25 mouse cellular contexts compared by ENCODE assay signal in genomic region chr2:131130849-131131248, GRCm38 (mm10). TPM values are rescaled to one million over a fixed set of nuclear protein-coding genes. Genes with fewer than 3 reads are reported as not detected.
DNase-seq lines count a peak whose midpoint lies in the region; ATAC-seq and TF ChIP-seq lines count a peak whose summit lies in the region.
"Had no signal": no experiment of that assay in that cellular context is flagged by ENCODE, and none has a peak within 500 bp of the region (broad histone marks: within the 10 kb centered on the region; RNA-seq: fewer than 3 reads in every experiment).

No protein-coding gene starts in this region.

- no peak overlapping the region for H3K4me3 ChIP-seq in liver, embryonic 12.5 days
- no peak overlapping the region for H3K4me3 ChIP-seq in liver, postnatal 0 days (ENCODE audit: low read depth, low read length)
- H3K4me3 ChIP-seq: embryonic facial prominence, embryonic 12.5 days; forebrain, embryonic 12.5 days; heart, embryonic 10.5 days; heart, embryonic 15.5 days; hindbrain, embryonic 10.5 days had no signal

- TF ChIP-seq EP300 in liver, postnatal 0 days (IDR thresholded peaks at IDR 0.05; ENCODE audit: low read depth): no peak

- DNase-seq in heart, adult 11 months: peak; percentile 75
- DNase-seq in heart, adult 18-20 months: no peak
- DNase-seq in liver, postnatal 0 days: no peak
- DNase-seq in urinary bladder, postnatal 14 days (ENCODE audit: low spot score): peak; percentile 1
- no peak for DNase-seq in urinary bladder, adult 2 months (ENCODE audit: low spot score)
- DNase-seq: adrenal gland, postnatal 14 days; cerebellum, adult 11-12 months; cerebellum, adult 9-10 months; cerebellum, postnatal 25 days; gastrocnemius, postnatal 36 days; heart, postnatal 14 days had no signal

- peaks cover 16% of the 10 kb centered on the region for H3K36me3 ChIP-seq in liver, embryonic 12.5 days
- H3K36me3 ChIP-seq in liver, postnatal 0 days (replicated peaks; ENCODE audit: insufficient read depth, low read length): no peaks in the 10 kb centered on the region
- H3K36me3 ChIP-seq: forebrain, embryonic 12.5 days; heart, embryonic 10.5 days; heart, embryonic 15.5 days had no signal

- no peak for TF ChIP-seq CTCF in liver, postnatal 0 days (IDR thresholded peaks at IDR 0.05; ENCODE audit: low read depth)

- no peaks in the 10 kb centered on the region for H3K27me3 ChIP-seq in liver, embryonic 12.5 days (replicated peaks)
- H3K27me3 ChIP-seq in liver, postnatal 0 days (ENCODE audit: insufficient read depth, low read length): no peaks in the 10 kb centered on the region
- H3K27me3 ChIP-seq: embryonic facial prominence, embryonic 12.5 days; heart, embryonic 15.5 days; Patski had no signal

- no peaks in the 10 kb centered on the region for H3K9me3 ChIP-seq in liver, embryonic 12.5 days (replicated peaks)
- H3K9me3 ChIP-seq in liver, postnatal 0 days (ENCODE audit: low read length): no peaks in the 10 kb centered on the region
- H3K9me3 ChIP-seq: embryonic facial prominence, embryonic 12.5 days; forebrain, embryonic 12.5 days; heart, embryonic 10.5 days; heart, embryonic 15.5 days; hindbrain, embryonic 10.5 days had no signal

- ATAC-seq in liver, embryonic 12.5 days: no peak
- no peak for ATAC-seq in liver, postnatal 0 days
- ATAC-seq: activated CD4-positive, CD25-positive, alpha-beta regulatory T cell, adult 4 months; forebrain, embryonic 16.5 days; Patski had no signal

- WGBS in liver, embryonic 12.5 days (ENCODE audit: insufficient replicate concordance): 88% methylated on average over 2 of the region's 2 CpGs
- 87% methylated on average over 2 of the region's 2 CpGs for WGBS in liver, postnatal 0 days (ENCODE audit: insufficient replicate concordance)

- H3K27ac ChIP-seq in liver, embryonic 12.5 days: peak overlapping the region; percentile 58
- H3K27ac ChIP-seq in liver, postnatal 0 days (ENCODE audit: low read depth): no peak overlapping the region
- H3K27ac ChIP-seq: embryonic facial prominence, embryonic 12.5 days; forebrain, embryonic 12.5 days; heart, embryonic 10.5 days; heart, embryonic 15.5 days; hindbrain, embryonic 10.5 days; hindbrain, embryonic 14.5 days had no signal

- no peak overlapping the region for H3K4me2 ChIP-seq in liver, embryonic 12.5 days
- no peak overlapping the region for H3K4me2 ChIP-seq in liver, postnatal 0 days (ENCODE audit: low read depth, low read length)
- H3K4me2 ChIP-seq: embryonic facial prominence, embryonic 12.5 days; forebrain, embryonic 12.5 days; heart, embryonic 15.5 days; hindbrain, embryonic 14.5 days had no signal

- H3K9ac ChIP-seq in liver, embryonic 12.5 days: peak overlapping the region; percentile 42; the same call in 1 of the 2 replicates
- H3K9ac ChIP-seq in liver, postnatal 0 days (replicated peaks): no peak overlapping the region
- H3K9ac ChIP-seq: embryonic facial prominence, embryonic 12.5 days; forebrain, embryonic 12.5 days; heart, embryonic 15.5 days; hindbrain, embryonic 14.5 days had no signal

- peaks cover 90% of the 10 kb centered on the region for H3K4me1 ChIP-seq in liver, embryonic 12.5 days
- H3K4me1 ChIP-seq in liver, postnatal 0 days (ENCODE audit: insufficient read depth): peaks cover 46% of the 10 kb centered on the region

RNA-seq across cellular contexts. Expression of gene Gm11037, which starts 2.4 kb away (rescaled TPM):
- not detected for total RNA-seq in heart, adult 18-20 months (2021)
- not detected in 2 replicates for polyA plus RNA-seq in liver, embryonic 12.5 days (2016; fragmentation: Nextera tagmentation; extraction: Ambion mirVana)
- polyA plus RNA-seq in liver, postnatal 0 days (2015; fragmentation: Nextera tagmentation; extraction: Ambion mirVana): not detected in 2 replicates
- not detected in 2 replicates for polyA plus RNA-seq in urinary bladder, adult 2 months (2012; rRNA removed)
- total RNA-seq: adrenal gland, adult 18-20 months; adrenal gland, postnatal 14 days; CH12.LX; gastrocnemius, postnatal 36 days; heart, postnatal 14 days had no signal
- polyA plus RNA-seq: activated CD4-positive, CD25-positive, alpha-beta regulatory T cell, adult 4 months; cortical plate, adult 2 months; embryonic facial prominence, embryonic 12.5 days; forebrain, embryonic 12.5 days; forebrain, embryonic 16.5 days; frontal cortex, adult 2 months; heart, embryonic 10.5 days; heart, embryonic 15.5 days; hindbrain, embryonic 10.5 days; hindbrain, embryonic 14.5 days; Patski had no signal

RNA-seq across cellular contexts. Expression of gene Hspa12b, which starts 3.8 kb away (rescaled TPM):
- total RNA-seq in heart, adult 18-20 months (2021): 10 to 100 TPM; 30.6 to 30.7 TPM
- 4.2 TPM in 2 replicates for polyA plus RNA-seq in liver, embryonic 12.5 days (2016; fragmentation: Nextera tagmentation; extraction: Ambion mirVana)
- polyA plus RNA-seq in liver, postnatal 0 days (2015; fragmentation: Nextera tagmentation; extraction: Ambion mirVana): 0.65 and 0.67 TPM in 2 replicates
- 33.1 and 34.8 TPM in 2 replicates for polyA plus RNA-seq in urinary bladder, adult 2 months (2012; rRNA removed)

RNA-seq across cellular contexts. Expression of gene 1700037H04Rik, which starts 29.0 kb away (rescaled TPM):
- total RNA-seq in heart, adult 18-20 months (2021): 10 to 100 TPM in 1 of 2 experiments, 1 to 10 TPM in 1; 9.7 to 17.7 TPM
- 131 and 141 TPM in 2 replicates for polyA plus RNA-seq in liver, embryonic 12.5 days (2016; fragmentation: Nextera tagmentation; extraction: Ambion mirVana)
- 58.1 and 61.6 TPM in 2 replicates for polyA plus RNA-seq in liver, postnatal 0 days (2015; fragmentation: Nextera tagmentation; extraction: Ambion mirVana)
- 51.9 and 54.5 TPM in 2 replicates for polyA plus RNA-seq in urinary bladder, adult 2 months (2012; rRNA removed)

RNA-seq across cellular contexts. Expression of gene Siglec1, which starts 44.3 kb away (rescaled TPM):
- 1 to 10 TPM; 1.9 to 6.5 TPM for total RNA-seq in heart, adult 18-20 months (2021)
- 0.36 and 0.42 TPM in 2 replicates for polyA plus RNA-seq in liver, embryonic 12.5 days (2016; fragmentation: Nextera tagmentation; extraction: Ambion mirVana)
- polyA plus RNA-seq in liver, postnatal 0 days (2015; fragmentation: Nextera tagmentation; extraction: Ambion mirVana): 1.9 and 2.0 TPM in 2 replicates
- polyA plus RNA-seq in urinary bladder, adult 2 months (2012; rRNA removed): 7.6 and 8.7 TPM in 2 replicates
- total RNA-seq: CH12.LX had no signal
- polyA plus RNA-seq: activated CD4-positive, CD25-positive, alpha-beta regulatory T cell, adult 4 months had no signal

RNA-seq across cellular contexts. Expression of gene Cenpb, which starts 49.0 kb away (rescaled TPM):
- total RNA-seq in heart, adult 18-20 months (2021): 10 to 100 TPM; 76.7 to 79.6 TPM
- polyA plus RNA-seq in liver, embryonic 12.5 days (2016; fragmentation: Nextera tagmentation; extraction: Ambion mirVana): 5.9 and 6.5 TPM in 2 replicates
- 4.2 and 4.8 TPM in 2 replicates for polyA plus RNA-seq in liver, postnatal 0 days (2015; fragmentation: Nextera tagmentation; extraction: Ambion mirVana)
- polyA plus RNA-seq in urinary bladder, adult 2 months (2012; rRNA removed): 60.4 and 94.3 TPM in 2 replicates

Comparison
In these comparisons a context has a peak if more than half of its experiments do, and no peak if none do; other contexts are left out.
1. DNase-seq: peak in heart, adult 11 months (single experiment) and urinary bladder, postnatal 14 days (single experiment); none in heart, adult 18-20 months (0 of 2), liver, postnatal 0 days (single experiment) and urinary bladder, adult 2 months (single experiment).